Mouse (Mus musculus) adrenal gland, adult 8-10 months (tissue): ENCODE results near the gene Pitpnm3. TPM values are rescaled to one million over a fixed set of nuclear protein-coding genes. Genes with fewer than 3 reads are reported as not detected.

Experiments used
- DNase-seq: peaks from one replicate; pipeline ENCODE4 v3.0.0; 2022
- total RNA-seq, 4 experiments: library from RNA; stranded (reverse); gene quantifications; 2 replicates each; pipeline ENCODE4 v1.2.4; 2022

Gene Pitpnm3
- total RNA-seq, 4 experiments from 2014 or later, result 1.9 to 15.9 (median 8.4) TPM

- DNase-seq, result no peak
Observed at GRCm38 (mm10) chr11:72086251-72087046, 49.1 kb downstream of the Pitpnm3 start.

- DNase-seq, result no peak
Observed at GRCm38 (mm10) chr11:72084337-72084736, 51.2 kb downstream of the Pitpnm3 start.

GRCm38 (mm10) chr11:72082601-72083000 is 53.0 kb downstream of the Pitpnm3 start:
- no peak for DNase-seq

- DNase-seq, result no peak
Observed at GRCm38 (mm10) chr11:72080461-72080860, 55.1 kb downstream of the Pitpnm3 start.

GRCm38 (mm10) chr11:72078647-72079046 is 56.9 kb downstream of the Pitpnm3 start:
- no peak for DNase-seq

GRCm38 (mm10) chr11:72078056-72078455 is 57.5 kb downstream of the Pitpnm3 start:
- DNase-seq, result no peak

- no peak for DNase-seq
Observed at GRCm38 (mm10) chr11:72074230-72074629, 61.3 kb downstream of the Pitpnm3 start.

- no peak for DNase-seq
Observed at GRCm38 (mm10) chr11:72072331-72072905, 63.2 kb downstream of the Pitpnm3 start.

- no peak for DNase-seq
Observed at GRCm38 (mm10) chr11:72070733-72071132, 64.8 kb downstream of the Pitpnm3 start.

- DNase-seq, result no peak
Observed at GRCm38 (mm10) chr11:72068026-72068425, 67.6 kb downstream of the Pitpnm3 start.

GRCm38 (mm10) chr11:72067326-72067725 is 68.3 kb downstream of the Pitpnm3 start:
- DNase-seq, result no peak

GRCm38 (mm10) chr11:72066330-72066729 is 69.2 kb downstream of the Pitpnm3 start:
- DNase-seq, result no peak

GRCm38 (mm10) chr11:72065103-72065502 is 70.5 kb downstream of the Pitpnm3 start:
- DNase-seq, result peak; percentile 88

- no peak for DNase-seq
Observed at GRCm38 (mm10) chr11:72064414-72064813, 71.2 kb downstream of the Pitpnm3 start.

GRCm38 (mm10) chr11:72061093-72061620 is 74.4 kb downstream of the Pitpnm3 start:
- DNase-seq, result no peak

GRCm38 (mm10) chr11:72060416-72060815 is 75.2 kb downstream of the Pitpnm3 start:
- DNase-seq, result no peak

- no peak for DNase-seq
Observed at GRCm38 (mm10) chr11:72057166-72057565, 78.4 kb downstream of the Pitpnm3 start.

GRCm38 (mm10) chr11:72055176-72055575 is 80.4 kb downstream of the Pitpnm3 start:
- DNase-seq, result no peak

GRCm38 (mm10) chr11:72052636-72053035 is 82.9 kb downstream of the Pitpnm3 start:
- DNase-seq, result peak; percentile 42

GRCm38 (mm10) chr11:72052221-72052620 is 83.4 kb downstream of the Pitpnm3 start:
- DNase-seq, result no peak

- no peak for DNase-seq
Observed at GRCm38 (mm10) chr11:72050895-72051858, 84.4 kb downstream of the Pitpnm3 start.

- no peak for DNase-seq
Observed at GRCm38 (mm10) chr11:72050168-72050894, 85.2 kb downstream of the Pitpnm3 start.
